Mouse (Mus musculus) brain, embryonic 14.5 days (tissue): ENCODE data around the gene Pex5l. TPM values are rescaled to one million over a fixed set of nuclear protein-coding genes. Genes with fewer than 3 reads are reported as not detected.

Source experiments
- DNase-seq: peaks from one replicate; pipeline ENCODE4 v3.0.0-alpha.2; 2011; ENCODE audit warnings: low read depth
- CTCF ChIP-seq: fragments of 200-500 bp; IDR thresholded peaks from 2 replicates; pipeline ENCODE4 v1.5.1; 2012; ENCODE audit warnings: inconsistent platforms, mild to moderate bottlenecking, moderate library complexity, borderline replicate concordance; ENCODE audit not compliant: insufficient read depth, insufficient read length; ENCODE audit errors: extremely low read depth
- POLR2A ChIP-seq: fragments of 200-500 bp; IDR thresholded peaks from 2 replicates; pipeline ENCODE4 v1.6.1; 2012; ENCODE audit warnings: mild to moderate bottlenecking, inconsistent platforms, borderline replicate concordance; ENCODE audit not compliant: poor library complexity, insufficient read depth, insufficient read length, severe bottlenecking; ENCODE audit errors: extremely low read depth
- polyA plus RNA-seq: library from polyadenylated mRNA; depleted of rRNA; stranded (reverse); fragments of >200 nt; gene quantifications from 2 replicates; pipeline ENCODE4 v1.2.3, GENCODE M21; 2012

The Pex5l gene
- polyA plus RNA-seq, 1 experiment = 8.3 TPM

DNA sequence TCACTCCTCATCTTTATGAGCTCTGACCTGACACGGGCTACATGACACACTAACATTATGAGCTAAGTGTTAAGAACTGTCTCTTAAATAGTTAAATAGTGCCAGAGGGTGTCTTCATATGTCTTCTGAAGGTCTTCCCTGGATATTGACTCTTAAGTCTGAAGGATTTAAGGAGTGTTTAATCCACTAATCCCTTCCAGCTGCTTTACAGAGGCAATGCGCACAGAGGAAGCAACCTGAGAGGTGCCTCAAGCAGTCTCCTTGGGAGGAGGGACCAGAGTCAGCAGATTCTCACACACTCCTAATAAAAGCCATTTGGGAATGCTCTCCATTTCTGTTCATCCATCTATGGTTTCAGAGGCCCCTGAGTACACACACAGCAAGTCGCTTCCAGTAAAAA, 157.9 kb downstream of the Pex5l start:
- no peak for DNase-seq
- no peak for TF ChIP-seq POLR2A

DNA sequence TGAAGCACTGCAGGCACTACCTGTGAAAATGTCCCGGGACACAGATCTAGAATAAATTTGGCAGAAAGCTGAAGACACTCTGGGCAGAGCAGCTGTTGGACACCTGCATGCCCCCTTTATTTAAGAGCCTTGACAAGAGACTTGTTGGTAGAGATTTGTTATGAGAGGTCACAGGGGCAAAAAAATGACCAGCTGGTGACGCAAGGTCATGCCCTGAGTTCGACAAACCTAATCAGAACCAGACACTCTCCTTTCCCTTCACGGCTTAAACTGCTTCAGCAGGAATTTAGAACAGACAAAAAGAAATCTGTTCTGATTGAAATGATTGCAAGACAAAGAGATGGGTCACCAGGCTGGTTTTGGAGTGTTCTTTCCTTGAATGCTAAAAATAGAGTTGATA, 163.1 kb downstream of the Pex5l start:
- no peak for TF ChIP-seq CTCF
- no peak for TF ChIP-seq POLR2A
- DNase-seq = no peak

GRCm38 (mm10) chr3:32979238-32979637, 163.8 kb downstream of the Pex5l start:
- DNase-seq = peak; percentile 20
- TF ChIP-seq POLR2A (no peak), CTCF (no peak)

DNA sequence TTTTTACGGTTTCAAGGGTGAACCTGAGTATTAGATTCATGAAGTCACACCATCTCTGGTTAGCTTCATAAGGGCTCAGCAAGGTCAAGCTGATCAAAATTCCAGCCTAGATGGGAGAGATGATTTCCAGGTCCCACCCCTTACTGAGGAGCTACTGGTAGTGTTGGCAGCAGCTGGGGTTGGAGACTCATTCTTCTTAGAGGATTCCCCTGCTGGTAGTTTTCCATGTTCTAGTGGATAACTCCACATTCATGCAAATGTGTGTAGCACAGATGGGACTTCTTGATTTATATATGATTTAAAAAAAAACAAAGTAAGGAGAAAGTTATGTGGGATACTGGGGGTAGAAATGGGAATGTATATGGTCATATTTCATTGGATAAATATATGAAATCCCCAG, 172.8 kb downstream of the Pex5l start:
- DNase-seq = no peak
- no peak for TF ChIP-seq POLR2A
- TF ChIP-seq CTCF = no peak

GRCm38 (mm10) chr3:32968671-32969425, 174.2 kb downstream of the Pex5l start:
- peak; percentile 38 for DNase-seq
- TF ChIP-seq CTCF (no peak), POLR2A (no peak)

GRCm38 (mm10) chr3:32965528-32965927, 177.5 kb downstream of the Pex5l start:
- peak; percentile 69 for DNase-seq
- TF ChIP-seq POLR2A = no peak
- TF ChIP-seq CTCF = peak; percentile 56; the same call in 1 of the 2 replicates

DNA sequence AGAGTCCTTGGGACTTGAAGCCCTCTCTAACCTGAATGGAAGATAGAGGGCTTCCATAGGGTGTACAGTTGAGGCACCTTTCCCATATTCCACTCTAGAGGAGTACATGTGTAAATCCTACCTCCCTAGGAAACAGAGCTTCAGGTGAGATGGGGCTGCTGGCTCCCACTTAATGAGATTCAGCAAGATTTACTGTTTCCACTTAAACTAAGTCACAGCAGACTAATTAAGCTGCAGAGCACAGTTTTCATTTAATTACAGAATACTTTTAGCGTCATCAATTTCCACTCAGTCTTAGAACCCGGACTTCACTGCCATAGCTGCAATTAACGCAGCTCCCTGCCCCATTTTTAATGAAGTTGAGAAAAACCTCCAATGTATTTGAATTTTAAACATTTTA, 181.6 kb downstream of the Pex5l start:
- peak; percentile 28 for DNase-seq
- TF ChIP-seq CTCF (no peak), POLR2A (no peak)

DNA sequence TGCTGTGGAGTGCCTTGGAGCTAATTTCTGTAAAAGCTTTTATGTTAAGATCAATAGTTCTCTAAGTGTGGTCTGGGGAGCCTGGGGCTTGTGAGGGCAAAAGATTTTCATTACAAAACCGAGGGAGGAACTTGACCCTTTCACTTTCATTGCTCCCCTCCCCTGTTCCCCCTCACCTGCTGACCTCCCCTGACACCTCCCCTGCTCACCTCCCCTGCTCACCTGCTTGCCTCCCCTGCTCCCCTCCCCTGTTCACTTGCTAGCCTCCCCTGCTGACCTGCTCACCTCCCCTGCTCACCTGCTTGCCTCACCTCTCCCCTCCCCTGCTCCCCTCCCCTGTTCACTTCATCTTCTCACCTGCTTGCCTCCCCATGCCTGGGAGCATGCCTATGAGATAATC, 191.7 kb downstream of the Pex5l start:
- TF ChIP-seq CTCF = no peak
- no peak for TF ChIP-seq POLR2A
- DNase-seq = no peak

DNA sequence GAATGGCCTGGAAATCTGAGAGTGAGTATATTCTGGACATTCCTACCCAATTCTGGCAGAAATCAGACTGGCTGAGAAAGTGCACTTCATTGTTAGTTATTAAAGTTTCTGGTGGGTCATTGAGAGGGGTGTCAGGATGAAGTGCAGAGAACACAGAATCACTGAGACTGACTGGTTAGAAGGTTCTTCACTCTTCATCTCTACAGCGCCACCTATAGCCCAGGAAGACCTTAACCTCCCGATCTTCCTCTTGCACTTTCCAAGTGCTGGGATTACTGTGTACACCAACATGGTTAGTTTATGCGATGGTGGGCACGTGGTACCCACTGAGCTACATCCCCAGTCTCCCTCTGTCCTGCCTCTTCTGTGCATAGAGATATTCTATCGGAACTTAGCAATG, 195.6 kb downstream of the Pex5l start:
- no peak for DNase-seq
- TF ChIP-seq POLR2A = no peak

- no peak for DNase-seq
- TF ChIP-seq POLR2A = no peak
- TF ChIP-seq CTCF = no peak
Observed at GRCm38 (mm10) chr3:32939802-32940501, 203.1 kb downstream of the Pex5l start.

- peak; percentile 74 for DNase-seq
Observed at GRCm38 (mm10) chr3:32924168-32924567, 218.9 kb downstream of the Pex5l start.

DNA sequence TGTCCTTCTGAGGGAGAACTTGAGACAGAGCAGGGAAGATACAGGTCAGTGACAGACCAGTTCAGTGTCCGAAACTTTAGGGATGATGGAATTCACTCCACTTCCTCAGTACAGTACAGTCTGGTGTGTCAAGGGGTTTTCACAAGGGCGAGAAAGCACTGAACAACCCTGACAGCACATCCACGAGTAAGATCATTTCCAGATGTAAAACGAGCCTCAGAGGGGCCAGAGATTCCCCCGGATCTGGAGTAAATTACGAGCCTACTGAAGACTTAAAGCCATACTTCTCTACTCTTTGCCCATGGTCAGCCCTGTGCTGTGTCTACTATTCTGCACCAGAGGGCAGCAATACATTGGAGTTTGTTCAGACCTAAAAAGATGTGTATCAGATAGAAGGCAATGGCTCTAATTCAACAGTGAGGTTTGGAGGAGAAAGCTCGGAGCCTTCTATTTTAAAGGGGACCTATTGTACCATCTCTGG, 232.9 kb downstream of the Pex5l start:
- peak; percentile 74 for DNase-seq
- TF ChIP-seq CTCF (peak; percentile 71; the same call in 1 of the 2 replicates), POLR2A (no peak)

More at GRCm38 (mm10) chr3:32924168-32924567, 218.9 kb downstream of the Pex5l start:
- TF ChIP-seq CTCF (no peak), POLR2A (no peak)
